Mouse (Mus musculus): ENCODE data around the gene Vmn1r17.

DNA sequence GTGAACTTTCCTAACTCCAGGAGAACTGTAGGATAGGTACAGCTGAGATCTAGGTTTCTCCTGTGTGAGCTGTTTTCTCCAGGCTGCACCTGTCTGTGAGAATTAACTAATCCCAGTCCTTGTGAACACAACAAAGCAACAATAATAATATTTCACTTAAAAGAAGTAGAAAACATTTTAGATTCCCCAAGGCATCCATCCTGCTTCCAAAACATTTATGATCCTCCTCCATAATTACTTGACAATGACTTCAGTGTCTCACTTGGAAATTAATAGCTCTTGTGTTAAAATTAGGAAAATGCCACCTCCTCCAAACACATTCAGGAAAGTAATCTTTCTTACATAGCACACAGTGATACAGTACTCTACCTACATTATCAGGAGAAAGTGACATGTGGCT lies 32.2 kb upstream of the Vmn1r17 start, which contains the start of gene Vmn1r18:
- TF ChIP-seq CTCF (conservative IDR thresholded peaks at IDR 0.05; ENCODE audit: low read length) (no peak), POU5F1 (IDR thresholded peaks at IDR 0.05; ENCODE audit: borderline replicate concordance, low read length) (no peak), NANOG (IDR thresholded peaks at IDR 0.05; ENCODE audit: borderline replicate concordance, low read length) (no peak)

All from E14TG2a.4 (cell line).